Mouse (Mus musculus) cortical plate, adult 2 months (tissue): ENCODE data around the gene Kirrel3.

Experiments used
- CTCF ChIP-seq: fragments of 200-500 bp; IDR thresholded peaks from 2 replicates; pipeline ENCODE4 v1.5.1; 2011; ENCODE audit warnings: mild to moderate bottlenecking, control low read depth, low read length; ENCODE audit not compliant: insufficient read depth; ENCODE audit errors: extremely low read depth
- POLR2A ChIP-seq: fragments of 200-500 bp; IDR thresholded peaks from 2 replicates; pipeline ENCODE4 v1.6.1; 2011; ENCODE audit warnings: mild to moderate bottlenecking, low read length, control low read depth; ENCODE audit not compliant: insufficient read depth; ENCODE audit errors: extremely low read depth

GRCm38 (mm10) chr9:34686798-34687197 lies 201.1 kb downstream of the Kirrel3 start:
- TF ChIP-seq CTCF (no peak), POLR2A (no peak)
